Mouse (Mus musculus) heart, embryonic 16.5 days (tissue): ENCODE data around the gene Atp8a2. TPM values are rescaled to one million over a fixed set of nuclear protein-coding genes. Genes with fewer than 3 reads are reported as not detected.

Experiments used
- ATAC-seq: fragments of 200-750 bp; cut with Nextera tagmentation; replicated peaks from 2 replicates; pipeline ENCODE4 v1.8.0; 2017; ENCODE audit warnings: moderate number of reproducible peaks; ENCODE audit not compliant: insufficient read depth, low FRiP score; ENCODE audit errors: extremely low read depth
- H3K27ac ChIP-seq: fragments of 300-500 bp; sonication (generic); 2 replicates; pipeline ENCODE4 v1.5.1; 2014; ENCODE audit warnings: mild to moderate bottlenecking, low read length, control low read depth, moderate library complexity
- H3K27me3 ChIP-seq: fragments of 300-500 bp; sonication (generic); 2 replicates; pipeline ENCODE4 v1.6.1; 2014; ENCODE audit warnings: low read length, mixed read lengths; ENCODE audit not compliant: control insufficient read depth, insufficient read depth
- H3K36me3 ChIP-seq: fragments of 300-500 bp; sonication (generic); 2 replicates; pipeline ENCODE4 v1.6.1; 2014; ENCODE audit not compliant: control insufficient read depth, insufficient read depth
- H3K4me1 ChIP-seq: fragments of 300-500 bp; sonication (generic); 2 replicates; pipeline ENCODE4 v1.6.1; 2014; ENCODE audit warnings: low read length, mixed read lengths; ENCODE audit not compliant: control insufficient read depth, insufficient read depth
- H3K4me2 ChIP-seq: fragments of 300-500 bp; sonication (generic); 2 replicates; pipeline ENCODE4 v1.6.1; 2014; ENCODE audit warnings: low read depth, mild to moderate bottlenecking, control low read depth, low read length
- H3K4me3 ChIP-seq: fragments of 300-500 bp; sonication (generic); 2 replicates; pipeline ENCODE4 v1.5.1; 2014; ENCODE audit warnings: mild to moderate bottlenecking, control low read depth, low read length
- H3K9ac ChIP-seq: fragments of 300-500 bp; sonication (generic); 2 replicates; pipeline ENCODE4 v1.6.1; 2014; ENCODE audit warnings: low read length, control low read depth
- H3K9me3 ChIP-seq: fragments of 300-500 bp; sonication (generic); replicated peaks from 2 replicates; pipeline ENCODE4 v1.6.1; 2016; ENCODE audit warnings: low read length; ENCODE audit not compliant: control insufficient read depth
- WGBS: fragments of 180-500 bp; shearing (Covaris S2); extraction: QIAGEN DNeasy Blood & Tissue Kit; methylation state at CpG from one replicate; pipeline ENCODE4 v1.1.7; 2014; 5-methylcytosine and 5-hydroxymethylcytosine counted together
- microRNA counts: library from miRNA; unstranded; fragments of <30 nt; microRNA quantifications from one replicate; lab custom pipeline; 2016
- microRNA-seq: library from miRNA; unstranded; fragments of <30 nt; microRNA quantifications from one replicate; pipeline ENCODE4, GENCODE M21; 2017
- polyA plus RNA-seq: library from polyadenylated mRNA; unstranded; fragments of >200 nt; fragmentation: Nextera tagmentation; extraction: Ambion mirVana; gene quantifications from 2 replicates; pipeline ENCODE4 v1.2.1, GENCODE M21; 2015

The Atp8a2 gene
- polyA plus RNA-seq, 1 experiment from 2014 or later = 6.1 TPM

DNA sequence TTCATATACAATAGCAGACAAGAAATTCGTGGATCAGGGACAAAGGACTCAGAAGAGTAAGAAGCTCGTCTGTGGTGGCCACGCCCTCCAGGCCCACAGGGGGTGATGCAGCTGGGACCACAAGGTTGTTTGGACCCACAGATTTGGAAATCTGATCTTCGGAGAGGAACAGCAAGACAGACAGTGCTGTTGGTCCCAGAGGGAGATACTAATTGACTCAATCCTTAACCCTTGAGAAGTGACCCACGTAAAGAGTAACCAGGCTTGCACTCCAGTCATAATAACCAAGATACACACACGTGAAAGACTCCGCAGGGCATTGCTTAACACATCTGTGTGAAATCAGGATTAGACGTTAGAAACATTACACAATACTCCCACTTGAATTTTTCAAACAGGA is 605.1 kb downstream of the Atp8a2 start:
- ATAC-seq = no peak
- WGBS = 83% methylated on average over 8 of the region's 8 CpGs
- H3K36me3 ChIP-seq = peaks cover 15% of the 10 kb centered on the region

DNA sequence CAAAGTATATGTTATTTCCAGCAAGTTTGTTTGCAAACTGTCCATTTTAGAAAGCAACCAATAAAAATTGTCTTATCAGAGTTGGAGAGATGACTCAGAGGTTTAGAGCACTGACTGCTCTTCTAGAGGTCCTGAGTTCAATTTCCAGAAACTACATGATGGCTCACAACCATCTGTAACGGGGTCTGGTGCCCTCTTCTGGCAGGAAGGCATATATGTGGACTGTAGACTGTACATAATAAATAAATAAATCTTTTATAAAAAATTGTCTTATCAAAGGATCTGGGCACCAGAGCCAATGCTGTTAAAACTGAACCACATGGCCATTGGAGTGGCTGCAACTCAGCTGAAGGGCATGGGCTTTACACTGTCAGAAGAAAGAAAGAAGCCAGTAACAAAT is 606.4 kb downstream of the Atp8a2 start:
- Histone ChIP-seq H3K4me3 (no peak overlapping the region), H3K9ac (no peak overlapping the region), H3K27me3 (no peaks in the 10 kb centered on the region), H3K27ac (no peak overlapping the region), H3K4me2 (no peak overlapping the region), H3K4me1 (no peaks in the 10 kb centered on the region), H3K36me3 (peaks cover 24% of the 10 kb centered on the region), H3K9me3 (no peaks in the 10 kb centered on the region)
- WGBS = 79% methylated on average over 1 of the region's 1 CpGs
- no peak for ATAC-seq

More for the DNA sequence above, 605.1 kb downstream of the Atp8a2 start:
- Histone ChIP-seq H3K27me3 (no peaks in the 10 kb centered on the region), H3K27ac (no peak overlapping the region), H3K4me2 (no peak overlapping the region), H3K4me3 (no peak overlapping the region), H3K9ac (no peak overlapping the region), H3K9me3 (no peaks in the 10 kb centered on the region), H3K4me1 (peaks cover 4% of the 10 kb centered on the region)

MicroRNAs encoded within 50 kb of the gene (microRNA counts, 519-probe panel; counts per million panel counts)
- not detected for microRNA mmu-miR-719 (lab: Ali Mortazavi, UCI)

Small RNA genes within 50 kb of the gene (microRNA-seq; reads per million reads assigned to microRNA genes)
- gene Mir719 = not detected

Other genes with a start within 250 kb of the Atp8a2 start
- gene Nupl1, start 54.3 kb upstream of the Atp8a2 start, polyA plus RNA-seq = 0.15 TPM in 1 of 2 replicates, not detected in the other
- gene Gm49336, start 54.3 kb upstream of the Atp8a2 start, polyA plus RNA-seq = 32.7 and 34.8 TPM in 2 replicates
- gene Mtmr6, start 68.0 kb upstream of the Atp8a2 start, polyA plus RNA-seq = 29.8 and 30.1 TPM in 2 replicates
- 0.21 and 0.41 TPM in 2 replicates for gene Amer2, start 176.1 kb upstream of the Atp8a2 start, polyA plus RNA-seq